Mouse (Mus musculus): Measurements from ENCODE around the gene Tbcc.

Gene Tbcc

GRCm38 (mm10) chr17:46933557-46934348, 43.3 kb downstream of the Tbcc start:
- in situ Hi-C loops (cut with MboI; ENCODE audit: low pct_unique_long_range_greater_than_20kb in 1 of 2, low sequenced_read_pairs in 2 of 2, unreplicated experiment in 1 of 2), result no loop called here

GRCm38 (mm10) chr17:46940461-46940860, 50.0 kb downstream of the Tbcc start:
- in situ Hi-C loops (cut with MboI; ENCODE audit: low pct_unique_long_range_greater_than_20kb in 1 of 2, low sequenced_read_pairs in 2 of 2, unreplicated experiment in 1 of 2), result no loop called here
